Mouse (Mus musculus): Measurements from ENCODE around the gene Brms1. TPM values are rescaled to one million over a fixed set of nuclear protein-coding genes. Genes with fewer than 3 reads are reported as not detected.

Brms1 gene
- polyA plus RNA-seq, 1 experiment from 2014 or later: 21.6 TPM

- no peaks in the 10 kb centered on the region for H3K9me3 ChIP-seq (replicated peaks)
- peak overlapping the region; percentile 41; the same call in 1 of the 2 replicates for H3K4me3 ChIP-seq (replicated peaks)
- H3K4me1 ChIP-seq: peaks cover 45% of the 10 kb centered on the region
- ATAC-seq (ENCODE audit: low FRiP score): no peak
- WGBS: 81% methylated on average over 5 of the region's 5 CpGs
- H3K27me3 ChIP-seq (replicated peaks): peaks cover 52% of the 10 kb centered on the region
- H3K4me2 ChIP-seq: peak overlapping the region; percentile 83
- H3K9ac ChIP-seq (replicated peaks): no peak overlapping the region
- no peaks in the 10 kb centered on the region for H3K36me3 ChIP-seq
- no peak overlapping the region for H3K27ac ChIP-seq (replicated peaks)
Measured at GRCm38 (mm10) chr19:5069486-5069885, 28.3 kb downstream of the Brms1 start.

DNA sequence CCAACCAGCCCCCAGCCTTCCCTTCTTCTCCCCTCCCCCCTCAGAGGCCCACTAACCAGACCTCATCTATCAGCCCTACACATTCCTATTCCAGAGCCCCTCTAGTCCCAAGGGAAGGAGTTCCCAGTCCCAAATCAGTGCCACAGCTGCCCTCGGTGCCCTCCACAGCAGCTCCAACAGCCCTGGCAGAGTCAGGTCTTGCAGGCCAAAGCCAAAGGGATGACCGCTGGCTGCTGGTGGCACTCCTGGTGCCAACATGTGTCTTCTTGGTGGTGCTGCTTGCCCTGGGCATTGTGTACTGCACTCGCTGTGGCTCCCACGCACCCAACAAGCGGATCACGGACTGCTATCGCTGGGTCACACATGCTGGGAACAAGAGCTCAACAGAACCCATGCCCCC, 28.8 kb downstream of the Brms1 start:
- Histone ChIP-seq H3K27ac (replicated peaks) (no peak overlapping the region), H3K9me3 (replicated peaks) (no peaks in the 10 kb centered on the region), H3K27me3 (replicated peaks) (peaks cover 57% of the 10 kb centered on the region), H3K36me3 (no peaks in the 10 kb centered on the region), H3K4me2 (peak overlapping the region; percentile 83), H3K4me1 (peaks cover 45% of the 10 kb centered on the region), H3K9ac (replicated peaks) (no peak overlapping the region), H3K4me3 (replicated peaks) (no peak overlapping the region)
- 76% methylated on average over 7 of the region's 7 CpGs for WGBS
- no peak for ATAC-seq (ENCODE audit: low FRiP score)

GRCm38 (mm10) chr19:5071077-5071476, 29.9 kb downstream of the Brms1 start:
- no peaks in the 10 kb centered on the region for H3K9me3 ChIP-seq (replicated peaks)
- peak overlapping the region; percentile 51 for H3K9ac ChIP-seq (replicated peaks)
- peaks cover 45% of the 10 kb centered on the region for H3K4me1 ChIP-seq
- no peak for ATAC-seq (ENCODE audit: low FRiP score)
- H3K27ac ChIP-seq (replicated peaks): peak overlapping the region; percentile 68
- no peaks in the 10 kb centered on the region for H3K36me3 ChIP-seq
- peaks cover 54% of the 10 kb centered on the region for H3K27me3 ChIP-seq (replicated peaks)
- peak overlapping the region; percentile 44 for H3K4me3 ChIP-seq (replicated peaks)
- H3K4me2 ChIP-seq: peak overlapping the region; percentile 83
- WGBS: 10% methylated on average over 11 of the region's 11 CpGs

DNA sequence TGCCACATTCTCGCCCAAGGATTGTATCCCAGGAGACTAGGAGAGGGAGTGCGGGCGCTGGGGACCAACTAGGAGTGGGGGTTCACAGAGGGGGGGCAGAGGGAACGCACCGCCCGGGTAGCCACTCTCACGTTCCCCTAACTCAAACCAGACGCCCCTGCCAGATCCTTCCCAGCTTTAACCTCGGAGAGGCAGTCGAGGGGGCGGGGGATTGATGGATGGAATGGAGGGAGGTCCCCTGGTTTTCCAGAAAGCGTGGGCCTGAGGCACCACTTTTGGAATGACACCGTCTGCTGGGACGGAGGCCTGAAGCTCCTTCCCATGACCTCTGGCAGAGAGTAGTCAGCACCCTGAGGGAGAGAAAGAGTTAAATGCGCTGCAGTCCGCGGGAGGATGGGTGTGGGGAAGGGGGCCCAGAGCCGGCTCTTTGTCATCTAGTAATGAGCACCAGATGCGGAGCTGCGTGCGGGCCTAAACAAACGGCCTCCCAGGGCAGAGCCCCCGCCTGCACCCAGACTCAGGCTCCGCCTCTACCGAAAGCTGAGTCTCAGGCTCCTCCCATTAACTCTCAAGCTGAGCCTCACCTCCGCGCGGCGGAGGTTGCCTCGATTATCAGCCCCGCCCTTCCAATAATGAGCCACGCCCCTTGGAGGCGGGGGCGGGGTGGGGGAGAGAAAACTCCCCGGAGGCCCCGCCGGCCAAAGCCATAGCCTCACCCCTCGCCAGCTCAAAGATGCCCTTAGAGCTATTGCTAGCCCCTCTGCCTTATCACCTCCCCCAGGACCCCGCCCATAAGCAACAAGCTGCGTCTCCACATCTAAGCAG, 30.6 kb downstream of the Brms1 start:
- Histone ChIP-seq H3K9me3 (replicated peaks) (no peaks in the 10 kb centered on the region), H3K27ac (replicated peaks) (peak overlapping the region; percentile 68), H3K4me1 (peaks cover 45% of the 10 kb centered on the region), H3K4me3 (replicated peaks) (peak overlapping the region; percentile 44), H3K9ac (replicated peaks) (peak overlapping the region; percentile 51), H3K27me3 (replicated peaks) (peaks cover 47% of the 10 kb centered on the region), H3K36me3 (no peaks in the 10 kb centered on the region), H3K4me2 (peak overlapping the region; percentile 83)
- 1% methylated on average over 40 of the region's 40 CpGs for WGBS
- peak; percentile 82 for ATAC-seq (ENCODE audit: low FRiP score)

DNA sequence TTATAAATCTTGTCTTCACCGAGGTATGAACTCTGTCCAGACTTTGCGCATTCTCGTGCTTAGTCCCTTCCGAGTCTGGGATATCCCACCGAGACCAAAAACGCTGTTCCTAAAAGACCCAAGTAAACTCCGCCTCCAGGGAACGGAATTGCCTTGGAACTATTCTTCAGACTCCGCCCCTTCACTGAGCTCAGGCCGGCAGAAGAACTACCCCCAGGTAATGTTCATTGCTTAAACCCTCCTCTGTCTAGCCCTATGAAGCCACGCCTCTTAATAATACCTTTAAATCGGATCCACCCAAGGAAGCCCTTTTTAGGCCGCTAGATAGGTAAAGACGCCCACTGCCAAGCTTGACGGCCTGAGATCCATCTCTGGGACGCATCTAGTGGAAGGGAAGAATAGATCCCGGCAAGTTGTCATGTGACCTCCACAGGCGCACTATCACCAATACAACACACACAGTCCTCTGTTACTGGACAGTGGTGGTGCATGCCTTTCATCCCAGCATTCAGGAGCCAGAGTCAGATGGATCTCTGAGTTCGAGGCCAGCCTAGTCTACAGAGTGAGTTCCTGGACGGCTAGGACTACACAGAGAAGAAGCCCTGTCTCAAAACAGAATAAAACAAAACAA, 31.4 kb downstream of the Brms1 start:
- Histone ChIP-seq H3K27me3 (replicated peaks) (peaks cover 39% of the 10 kb centered on the region), H3K4me1 (peaks cover 40% of the 10 kb centered on the region), H3K9ac (replicated peaks) (no peak overlapping the region), H3K36me3 (no peaks in the 10 kb centered on the region), H3K9me3 (replicated peaks) (no peaks in the 10 kb centered on the region), H3K4me2 (peak overlapping the region; percentile 83), H3K4me3 (replicated peaks) (peak overlapping the region; percentile 44), H3K27ac (replicated peaks) (peak overlapping the region; percentile 68)
- 4% methylated on average over 20 of the region's 20 CpGs for WGBS
- no peak for ATAC-seq (ENCODE audit: low FRiP score)

DNA sequence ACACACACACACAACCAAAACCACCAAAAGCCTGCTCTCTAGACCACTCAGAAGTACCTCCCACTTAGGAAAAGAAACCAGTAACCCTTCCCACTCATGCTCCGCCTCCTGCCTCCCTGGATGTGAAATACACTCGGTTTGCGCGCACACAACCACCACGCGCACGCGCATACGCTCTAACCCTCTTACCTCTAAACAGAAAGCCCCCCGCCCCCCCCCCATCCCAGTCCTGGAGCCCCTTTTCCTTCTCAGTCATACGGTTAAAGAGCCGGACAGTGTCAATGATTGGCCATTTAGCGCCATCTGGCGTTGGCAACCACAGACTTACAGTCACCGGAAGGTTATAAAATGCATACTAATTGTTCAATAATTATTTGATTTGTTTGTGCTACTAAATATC, 31.9 kb downstream of the Brms1 start:
- H3K27me3 ChIP-seq (replicated peaks): peaks cover 38% of the 10 kb centered on the region
- no peaks in the 10 kb centered on the region for H3K9me3 ChIP-seq (replicated peaks)
- no peak for ATAC-seq (ENCODE audit: low FRiP score)
- 1% methylated on average over 15 of the region's 15 CpGs for WGBS
- peak overlapping the region; percentile 44 for H3K4me3 ChIP-seq (replicated peaks)
- peaks cover 34% of the 10 kb centered on the region for H3K4me1 ChIP-seq
- peak overlapping the region; percentile 83 for H3K4me2 ChIP-seq
- H3K27ac ChIP-seq (replicated peaks): no peak overlapping the region
- H3K36me3 ChIP-seq: no peaks in the 10 kb centered on the region
- no peak overlapping the region for H3K9ac ChIP-seq (replicated peaks)

- H3K4me1 ChIP-seq: peaks cover 30% of the 10 kb centered on the region
- H3K9me3 ChIP-seq (replicated peaks): no peaks in the 10 kb centered on the region
- peaks cover 38% of the 10 kb centered on the region for H3K27me3 ChIP-seq (replicated peaks)
- WGBS: 39% methylated on average over 5 of the region's 5 CpGs
- no peak overlapping the region for H3K27ac ChIP-seq (replicated peaks)
- no peak for ATAC-seq (ENCODE audit: low FRiP score)
- H3K36me3 ChIP-seq: no peaks in the 10 kb centered on the region
- H3K9ac ChIP-seq (replicated peaks): no peak overlapping the region
- peak overlapping the region; percentile 83; the same call in 1 of the 2 replicates for H3K4me2 ChIP-seq
- no peak overlapping the region for H3K4me3 ChIP-seq (replicated peaks)
Measured at GRCm38 (mm10) chr19:5073518-5073917, 32.4 kb downstream of the Brms1 start.

DNA sequence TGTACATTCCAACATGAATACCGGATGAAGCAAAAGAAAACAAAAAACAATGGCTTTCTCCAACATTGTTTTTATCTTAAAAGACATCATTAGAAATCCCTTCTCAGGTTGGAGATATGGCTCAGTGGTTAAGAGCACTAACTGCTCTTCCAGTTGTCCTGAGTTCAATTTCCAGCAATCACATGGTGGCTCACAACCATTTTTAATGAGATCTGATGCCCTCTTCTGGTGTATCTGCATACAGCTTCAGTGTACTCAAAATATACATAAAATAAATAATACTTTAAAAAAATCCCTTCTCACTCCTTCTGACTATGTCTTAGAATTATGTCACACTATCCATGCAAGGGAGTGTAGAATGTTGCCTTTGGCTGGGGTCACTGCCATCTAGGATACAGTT, 38.1 kb downstream of the Brms1 start:
- no peak overlapping the region for H3K27ac ChIP-seq (replicated peaks)
- no peak for ATAC-seq (ENCODE audit: low FRiP score)
- no peak overlapping the region for H3K9ac ChIP-seq (replicated peaks)
- no peak overlapping the region for H3K4me2 ChIP-seq
- peaks cover 5% of the 10 kb centered on the region; the same call in 1 of the 2 replicates for H3K4me1 ChIP-seq
- no peaks in the 10 kb centered on the region for H3K36me3 ChIP-seq
- H3K4me3 ChIP-seq (replicated peaks): no peak overlapping the region
- H3K27me3 ChIP-seq (replicated peaks): peaks cover 58% of the 10 kb centered on the region
- H3K9me3 ChIP-seq (replicated peaks): no peaks in the 10 kb centered on the region
- 90% methylated on average over 1 of the region's 1 CpGs for WGBS

GRCm38 (mm10) chr19:5082005-5082404, 40.9 kb downstream of the Brms1 start:
- Histone ChIP-seq H3K4me3 (replicated peaks) (no peak overlapping the region), H3K27me3 (replicated peaks) (peaks cover 69% of the 10 kb centered on the region), H3K27ac (replicated peaks) (no peak overlapping the region), H3K9me3 (replicated peaks) (no peaks in the 10 kb centered on the region), H3K4me2 (no peak overlapping the region), H3K9ac (replicated peaks) (no peak overlapping the region), H3K4me1 (peaks cover 21% of the 10 kb centered on the region), H3K36me3 (no peaks in the 10 kb centered on the region)
- ATAC-seq (ENCODE audit: low FRiP score): no peak
- 62% methylated on average over 18 of the region's 18 CpGs for WGBS

DNA sequence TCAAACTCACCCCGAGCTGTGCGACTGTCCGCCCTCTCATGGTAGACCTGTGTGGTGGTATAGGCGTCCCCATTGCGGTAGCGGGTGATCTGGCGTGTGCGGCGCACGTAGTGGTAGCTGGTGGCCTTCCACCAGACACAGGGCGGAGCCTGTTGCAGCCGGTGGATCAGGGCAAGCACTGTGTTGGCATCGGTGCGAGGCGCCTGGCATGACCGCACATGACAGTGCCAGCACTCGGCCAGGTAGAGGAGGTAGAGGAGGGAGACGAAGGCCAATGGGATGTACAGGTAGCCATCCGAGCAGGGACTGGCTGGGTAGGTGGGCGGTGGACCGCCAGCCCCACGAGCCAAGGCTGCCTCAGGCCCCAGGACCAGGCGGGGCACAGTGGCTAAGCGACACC, 41.4 kb downstream of the Brms1 start:
- H3K9ac ChIP-seq (replicated peaks): no peak overlapping the region
- no peaks in the 10 kb centered on the region for H3K9me3 ChIP-seq (replicated peaks)
- peaks cover 27% of the 10 kb centered on the region for H3K4me1 ChIP-seq
- 62% methylated on average over 24 of the region's 24 CpGs for WGBS
- H3K36me3 ChIP-seq: no peaks in the 10 kb centered on the region
- ATAC-seq (ENCODE audit: low FRiP score): no peak
- peaks cover 69% of the 10 kb centered on the region for H3K27me3 ChIP-seq (replicated peaks)
- no peak overlapping the region for H3K4me3 ChIP-seq (replicated peaks)
- no peak overlapping the region for H3K4me2 ChIP-seq
- no peak overlapping the region for H3K27ac ChIP-seq (replicated peaks)

GRCm38 (mm10) chr19:5083961-5084833, 43.0 kb downstream of the Brms1 start:
- Histone ChIP-seq H3K9me3 (replicated peaks) (no peaks in the 10 kb centered on the region), H3K27ac (replicated peaks) (peak overlapping the region; percentile 62; the same call in 1 of the 2 replicates), H3K4me2 (peak overlapping the region; percentile 70), H3K4me3 (replicated peaks) (peak overlapping the region; percentile 58), H3K36me3 (no peaks in the 10 kb centered on the region), H3K27me3 (replicated peaks) (peaks cover 69% of the 10 kb centered on the region), H3K9ac (replicated peaks) (peak overlapping the region; percentile 77), H3K4me1 (peaks cover 34% of the 10 kb centered on the region)
- 81% methylated on average over 3 of the region's 3 CpGs for WGBS
- no peak for ATAC-seq (ENCODE audit: low FRiP score)
